Mouse (Mus musculus) heart, embryonic 13.5 days (tissue): ENCODE data around the gene Uck2. TPM values are rescaled to one million over a fixed set of nuclear protein-coding genes. Genes with fewer than 3 reads are reported as not detected.

ENCODE experiments used
- ATAC-seq: fragments of 200-750 bp; cut with Nextera tagmentation; 2 replicates; pipeline ENCODE4 v1.8.0; 2017; ENCODE audit warnings: moderate TSS enrichment; ENCODE audit not compliant: insufficient number of reproducible peaks, low FRiP score, low TSS enrichment; ENCODE audit errors: extremely low read depth
- H3K27ac ChIP-seq: fragments of 300-500 bp; sonication (generic); replicated peaks from 2 replicates; pipeline ENCODE4 v1.5.1; 2015; ENCODE audit warnings: moderate library complexity, mild to moderate bottlenecking, inconsistent platforms
- H3K27me3 ChIP-seq: fragments of 300-500 bp; sonication (generic); replicated peaks from 2 replicates; pipeline ENCODE4 v1.6.1; 2015; ENCODE audit warnings: mild to moderate bottlenecking, inconsistent platforms
- H3K36me3 ChIP-seq: fragments of 300-500 bp; sonication (generic); 2 replicates; pipeline ENCODE4 v1.6.1; 2015; ENCODE audit warnings: mild to moderate bottlenecking, inconsistent platforms
- H3K4me1 ChIP-seq: fragments of 300-500 bp; sonication (generic); 2 replicates; pipeline ENCODE4 v1.6.1; 2015; ENCODE audit warnings: inconsistent platforms
- H3K4me2 ChIP-seq: fragments of 300-500 bp; sonication (generic); 2 replicates; pipeline ENCODE4 v1.6.1; 2015; ENCODE audit warnings: inconsistent platforms, mild to moderate bottlenecking, moderate library complexity
- H3K4me3 ChIP-seq: fragments of 300-500 bp; sonication (generic); 2 replicates; pipeline ENCODE4 v1.5.1; 2015; ENCODE audit warnings: moderate library complexity, mild to moderate bottlenecking, inconsistent platforms
- H3K9ac ChIP-seq: fragments of 300-500 bp; sonication (generic); 2 replicates; pipeline ENCODE4 v1.6.1; 2015; ENCODE audit warnings: inconsistent platforms, mild to moderate bottlenecking, moderate library complexity
- H3K9me3 ChIP-seq: fragments of 300-500 bp; sonication (generic); 2 replicates; pipeline ENCODE4 v1.6.1; 2016; ENCODE audit warnings: inconsistent platforms
- WGBS: fragments of 180-500 bp; shearing (Covaris S2); methylation state at CpG from one replicate; pipeline ENCODE4 v1.1.7; 2015; ENCODE audit warnings: mixed read lengths; 5-methylcytosine and 5-hydroxymethylcytosine counted together
- polyA plus RNA-seq: library from polyadenylated mRNA; unstranded; fragments of >200 nt; fragmentation: Nextera tagmentation; extraction: Ambion mirVana; gene quantifications from 2 replicates; pipeline ENCODE4 v1.2.1, GENCODE M21; 2015

Gene Uck2
- polyA plus RNA-seq, 1 experiment from 2014 or later, result 50.9 TPM

GRCm38 (mm10) chr1:167295679-167296402, 10.7 kb upstream of the Uck2 start:
- Histone ChIP-seq H3K9me3 (no peaks in the 10 kb centered on the region), H3K36me3 (no peaks in the 10 kb centered on the region), H3K27ac (no peak overlapping the region), H3K9ac (no peak overlapping the region), H3K4me2 (no peak overlapping the region), H3K4me1 (peaks cover 8% of the 10 kb centered on the region), H3K4me3 (no peak overlapping the region), H3K27me3 (peaks cover 3% of the 10 kb centered on the region; the same call in 1 of the 2 replicates)
- 64% methylated on average over 13 of the region's 13 CpGs for WGBS
- no peak for ATAC-seq

DNA sequence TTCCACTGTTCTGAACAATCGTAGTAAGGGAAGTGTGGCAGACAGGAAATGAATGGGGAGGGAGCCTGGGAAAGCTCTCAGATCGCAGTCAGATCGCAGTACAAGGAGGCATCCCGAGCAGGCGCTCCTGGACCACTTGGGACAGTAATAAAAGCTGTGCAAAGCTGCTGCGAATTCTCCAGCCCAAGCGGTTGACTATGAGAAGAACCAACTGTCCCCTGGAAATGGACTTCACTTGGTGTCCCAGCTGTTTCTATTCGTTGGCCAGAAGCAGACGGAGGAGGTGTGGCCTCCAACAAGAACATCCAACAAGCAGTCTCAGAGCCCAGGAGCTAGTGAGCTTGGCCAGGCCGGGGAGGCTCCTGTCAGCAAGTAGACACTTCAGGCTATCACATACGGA, 7.3 kb upstream of the Uck2 start:
- no peak for ATAC-seq

DNA sequence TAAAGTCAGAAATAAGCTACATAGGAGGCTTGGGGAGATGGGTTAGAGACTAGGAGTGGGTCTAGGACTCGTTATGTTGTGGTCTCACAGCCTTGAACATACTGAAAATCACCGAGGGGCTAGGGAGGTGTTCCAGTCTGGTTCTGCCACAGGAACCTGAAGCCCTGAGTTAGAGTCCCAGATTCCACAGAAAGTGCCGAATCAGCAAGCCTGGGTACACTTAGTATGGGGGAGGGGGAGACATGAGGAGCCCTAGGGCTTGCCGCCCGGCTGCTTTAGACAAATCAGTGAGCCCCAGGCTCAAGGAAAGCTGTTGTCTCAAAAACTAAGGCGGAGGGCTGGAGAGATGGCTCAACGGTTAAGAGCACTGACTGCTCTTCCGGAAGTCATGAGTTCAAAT, 6.5 kb upstream of the Uck2 start:
- WGBS, result 76% methylated on average over 8 of the region's 8 CpGs

More for the DNA sequence above, 7.3 kb upstream of the Uck2 start:
- Histone ChIP-seq H3K9me3 (no peaks in the 10 kb centered on the region), H3K4me1 (peaks cover 26% of the 10 kb centered on the region), H3K27me3 (peaks cover 26% of the 10 kb centered on the region), H3K9ac (0 out of 2 replicates have a peak overlapping the region, but pooled peaks have one; percentile 6), H3K4me3 (no peak overlapping the region), H3K27ac (no peak overlapping the region), H3K4me2 (peak overlapping the region; percentile 53), H3K36me3 (no peaks in the 10 kb centered on the region)
- 10% methylated on average over 11 of the region's 11 CpGs for WGBS

DNA sequence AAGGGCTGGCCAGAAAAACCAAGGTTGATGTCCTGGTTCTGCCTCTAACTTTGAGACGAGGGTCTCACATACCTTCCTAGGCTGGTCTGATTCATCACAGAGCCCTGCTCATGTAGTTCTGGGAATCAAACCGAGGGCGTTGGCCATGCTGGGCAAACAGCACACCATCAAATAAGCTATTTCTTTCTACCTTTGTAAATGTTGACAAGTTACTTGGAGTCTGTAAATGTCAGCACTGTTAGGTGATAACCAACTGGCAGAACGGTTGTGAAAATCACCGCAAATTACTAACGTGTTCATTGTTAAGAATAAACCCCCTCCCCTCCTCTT, 5.1 kb upstream of the Uck2 start:
- H3K9ac ChIP-seq, result peak overlapping the region; percentile 50; the same call in 1 of the 2 replicates
- WGBS, result 23% methylated on average over 6 of the region's 6 CpGs

More for the DNA sequence above, 6.5 kb upstream of the Uck2 start:
- peaks cover 26% of the 10 kb centered on the region for H3K27me3 ChIP-seq
- H3K4me2 ChIP-seq, result no peak overlapping the region
- no peaks in the 10 kb centered on the region for H3K36me3 ChIP-seq
- no peak overlapping the region for H3K27ac ChIP-seq
- H3K4me3 ChIP-seq, result no peak overlapping the region
- H3K4me1 ChIP-seq, result peaks cover 26% of the 10 kb centered on the region
- ATAC-seq, result no peak
- H3K9me3 ChIP-seq, result no peaks in the 10 kb centered on the region
- H3K9ac ChIP-seq, result no peak overlapping the region

GRCm38 (mm10) chr1:167289567-167290262, 4.6 kb upstream of the Uck2 start:
- H3K4me2 ChIP-seq, result peak overlapping the region; percentile 37
- no peak for ATAC-seq

More for the DNA sequence above, 5.1 kb upstream of the Uck2 start:
- H3K4me3 ChIP-seq, result no peak overlapping the region
- H3K27ac ChIP-seq, result no peak overlapping the region
- H3K9me3 ChIP-seq, result no peaks in the 10 kb centered on the region
- H3K4me1 ChIP-seq, result peaks cover 32% of the 10 kb centered on the region
- H3K4me2 ChIP-seq, result peak overlapping the region; percentile 37
- peaks cover 26% of the 10 kb centered on the region for H3K27me3 ChIP-seq
- H3K36me3 ChIP-seq, result no peaks in the 10 kb centered on the region
- no peak for ATAC-seq

GRCm38 (mm10) chr1:167288665-167289538, 3.8 kb upstream of the Uck2 start:
- H3K4me2 ChIP-seq, result no peak overlapping the region
- peaks cover 26% of the 10 kb centered on the region for H3K27me3 ChIP-seq
- no peak overlapping the region for H3K4me3 ChIP-seq
- 34% methylated on average over 11 of the region's 11 CpGs for WGBS
- H3K9me3 ChIP-seq, result no peaks in the 10 kb centered on the region
- no peaks in the 10 kb centered on the region for H3K36me3 ChIP-seq
- H3K9ac ChIP-seq, result no peak overlapping the region
- ATAC-seq, result no peak
- H3K27ac ChIP-seq, result no peak overlapping the region
- H3K4me1 ChIP-seq, result peaks cover 33% of the 10 kb centered on the region

More at GRCm38 (mm10) chr1:167289567-167290262, 4.6 kb upstream of the Uck2 start:
- Histone ChIP-seq H3K27me3 (peaks cover 26% of the 10 kb centered on the region), H3K4me3 (no peak overlapping the region), H3K4me1 (peaks cover 33% of the 10 kb centered on the region), H3K36me3 (no peaks in the 10 kb centered on the region), H3K9ac (peak overlapping the region; percentile 50), H3K27ac (no peak overlapping the region), H3K9me3 (no peaks in the 10 kb centered on the region)
- 8% methylated on average over 11 of the region's 11 CpGs for WGBS

GRCm38 (mm10) chr1:167287156-167287555, 2.0 kb upstream of the Uck2 start:
- Histone ChIP-seq H3K36me3 (no peaks in the 10 kb centered on the region), H3K4me3 (no peak overlapping the region), H3K4me2 (no peak overlapping the region), H3K4me1 (peaks cover 41% of the 10 kb centered on the region), H3K27me3 (peaks cover 26% of the 10 kb centered on the region), H3K9ac (no peak overlapping the region), H3K9me3 (no peaks in the 10 kb centered on the region), H3K27ac (no peak overlapping the region)
- ATAC-seq, result no peak
- 61% methylated on average over 5 of the region's 5 CpGs for WGBS

DNA sequence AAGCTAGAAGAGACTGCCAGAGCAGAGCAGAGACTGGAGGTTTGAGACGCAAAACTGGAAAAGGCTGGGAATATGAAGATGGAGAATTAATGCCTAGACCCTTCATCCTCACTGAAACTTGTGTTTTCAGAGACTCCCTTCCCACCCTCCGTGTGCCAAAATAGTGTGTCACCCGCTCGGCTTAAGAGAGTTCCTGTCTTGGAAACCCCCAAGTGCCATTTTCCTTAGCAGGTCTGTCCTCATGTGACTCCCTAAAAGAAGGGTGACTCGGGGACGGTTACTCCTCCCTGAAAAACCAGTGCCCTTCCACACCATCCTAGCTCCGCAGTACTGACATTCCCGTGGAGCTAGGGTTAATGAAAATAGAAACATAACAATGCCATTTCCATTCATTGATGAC, 236 bp upstream of the Uck2 start:
- peak overlapping the region; percentile 91 for H3K4me3 ChIP-seq
- under 1% methylated on average over 8 of the region's 8 CpGs for WGBS
- H3K4me2 ChIP-seq, result peak overlapping the region; percentile 87
- H3K9me3 ChIP-seq, result no peaks in the 10 kb centered on the region
- ATAC-seq, result no peak
- H3K9ac ChIP-seq, result peak overlapping the region; percentile 93
- H3K27me3 ChIP-seq, result peaks cover 24% of the 10 kb centered on the region
- H3K27ac ChIP-seq, result peak overlapping the region; percentile 93; the same call in 1 of the 2 replicates
- peaks cover 45% of the 10 kb centered on the region for H3K4me1 ChIP-seq
- H3K36me3 ChIP-seq, result no peaks in the 10 kb centered on the region

- Histone ChIP-seq H3K36me3 (no peaks in the 10 kb centered on the region), H3K27me3 (peaks cover 20% of the 10 kb centered on the region), H3K9me3 (no peaks in the 10 kb centered on the region), H3K27ac (peak overlapping the region; percentile 93), H3K9ac (peak overlapping the region; percentile 93), H3K4me2 (peak overlapping the region; percentile 87), H3K4me1 (peaks cover 44% of the 10 kb centered on the region), H3K4me3 (peak overlapping the region; percentile 91)
- ATAC-seq, result peak; percentile 63; the same call in 1 of the 2 replicates
- WGBS, result under 1% methylated on average over 45 of the region's 51 CpGs
Measured at GRCm38 (mm10) chr1:167284837-167285319, 242 bp downstream of the Uck2 start.

DNA sequence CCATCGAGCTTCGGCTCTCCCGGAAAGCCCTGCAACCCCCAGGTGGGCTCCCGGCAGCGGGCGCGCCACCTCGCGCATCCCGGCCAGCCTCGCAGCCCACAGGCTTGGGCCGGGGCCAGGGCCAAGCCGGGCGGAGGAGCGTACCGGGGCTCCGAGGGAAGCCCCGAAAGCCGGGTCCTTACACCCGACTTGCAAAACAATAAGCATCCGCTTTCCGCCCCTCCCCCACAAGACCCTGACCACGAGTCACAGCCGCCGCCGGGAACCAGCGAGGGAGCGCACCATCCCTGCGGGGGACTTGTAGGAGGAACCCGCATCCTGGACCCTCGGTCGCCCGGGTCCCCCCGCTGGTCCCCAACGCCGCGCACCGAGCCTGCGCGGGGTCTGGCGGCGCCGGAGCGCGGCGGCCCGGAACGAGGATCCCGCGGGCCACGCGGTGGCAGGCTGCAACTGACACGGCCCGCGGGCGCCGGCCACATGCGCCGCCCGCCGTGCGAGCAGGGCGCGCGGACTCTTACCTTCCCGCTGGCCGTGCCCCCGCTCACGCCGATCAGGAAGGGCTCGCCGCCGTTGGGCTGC, 773 bp downstream of the Uck2 start:
- 0% methylated on average over 73 of the region's 73 CpGs for WGBS
- ATAC-seq, result peak; percentile 14; the same call in 1 of the 2 replicates
- peak overlapping the region; percentile 87 for H3K4me2 ChIP-seq
- peak overlapping the region; percentile 91 for H3K4me3 ChIP-seq
- peaks cover 14% of the 10 kb centered on the region for H3K27me3 ChIP-seq
- peak overlapping the region; percentile 93 for H3K9ac ChIP-seq
- H3K4me1 ChIP-seq, result peaks cover 42% of the 10 kb centered on the region
- no peaks in the 10 kb centered on the region for H3K36me3 ChIP-seq
- H3K27ac ChIP-seq, result peak overlapping the region; percentile 93
- no peaks in the 10 kb centered on the region for H3K9me3 ChIP-seq
